Mouse (Mus musculus) myocyte (in vitro differentiated cells): ENCODE results near the gene Zfp683.

Source experiments
- E2F4 ChIP-seq: IDR thresholded peaks from one replicate; pipeline ENCODE4 v1.6.1; 2011; ENCODE audit warnings: mild to moderate bottlenecking, control low read depth, moderate library complexity; ENCODE audit not compliant: insufficient read depth
- MAX ChIP-seq: IDR thresholded peaks from one replicate; pipeline ENCODE4 v1.6.1; 2011; ENCODE audit warnings: low read depth, mild to moderate bottlenecking, control low read depth
- POLR2A ChIP-seq: IDR thresholded peaks from one replicate; pipeline ENCODE4 v1.6.1; 2011; ENCODE audit warnings: low read depth, mild to moderate bottlenecking, control low read depth, moderate library complexity; ENCODE audit not compliant: insufficient read length
- POLR2AphosphoS2 ChIP-seq: IDR thresholded peaks from one replicate; pipeline ENCODE4 v1.6.1; 2011; ENCODE audit warnings: low read depth, control low read depth; ENCODE audit not compliant: insufficient read length
- REST ChIP-seq: IDR thresholded peaks from one replicate; pipeline ENCODE4 v1.6.1; 2011; ENCODE audit warnings: mild to moderate bottlenecking, control low read depth, moderate library complexity; ENCODE audit not compliant: insufficient read depth, insufficient read length
- SRF ChIP-seq: IDR thresholded peaks from one replicate; pipeline ENCODE4 v1.6.1; 2011; ENCODE audit warnings: low read depth; ENCODE audit not compliant: control insufficient read depth, insufficient read length
- TCF12 ChIP-seq: IDR thresholded peaks from one replicate; pipeline ENCODE4 v1.6.1; 2011; ENCODE audit warnings: mild to moderate bottlenecking, control low read depth; ENCODE audit not compliant: poor library complexity, insufficient read depth, severe bottlenecking

DNA sequence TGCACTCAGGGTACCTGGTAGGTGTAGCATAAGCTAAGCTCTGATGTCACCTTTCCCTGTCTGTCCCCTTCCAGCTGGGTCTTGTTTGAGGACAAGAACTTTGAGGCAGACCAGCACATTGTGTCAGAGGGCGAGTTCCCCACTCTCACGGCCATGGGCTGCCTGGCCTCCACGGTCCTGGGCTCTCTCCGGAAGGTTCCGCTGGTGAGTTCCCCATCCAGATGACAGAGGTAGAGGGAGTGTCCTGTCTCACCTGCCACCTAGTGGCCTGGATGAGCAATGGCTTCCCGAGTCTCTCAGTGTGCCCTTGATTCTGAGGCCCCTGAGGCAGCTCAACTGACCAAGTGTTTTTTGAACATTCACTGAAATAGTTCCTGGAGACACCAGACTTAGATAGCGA, 33.8 kb downstream of the Zfp683 start:
- TF ChIP-seq SRF, result no peak
- no peak for TF ChIP-seq POLR2AphosphoS2
- TF ChIP-seq POLR2A, result no peak
- TF ChIP-seq MAX, result no peak
- no peak for TF ChIP-seq E2F4
- no peak for TF ChIP-seq REST
- no peak for TF ChIP-seq TCF12
